Mouse (Mus musculus): ENCODE results near the gene Cdkl5. TPM values are rescaled to one million over a fixed set of nuclear protein-coding genes. Genes with fewer than 3 reads are reported as not detected.
A peak's percentile ranks its signal among the peaks of the same experiment; 100 is the strongest.

Gene Cdkl5
- total RNA-seq (2012; rRNA removed), result 4.0 and 4.3 TPM in 2 replicates

- peak; percentile 90 for DNase-seq (ENCODE audit: low read depth, low spot score)
- Histone ChIP-seq H3K27ac (ENCODE audit: insufficient read depth, low read depth, low read length, poor library complexity, severe bottlenecking) (peak within 1 kb of the TSS; percentile 44), H3K9me3 (ENCODE audit: control insufficient read depth, insufficient read depth, low read depth, low read length) (no peaks in the 10 kb centered on the region), H3K4me1 (ENCODE audit: control insufficient read depth in 2 of 2, insufficient read depth in 2 of 2, low read length in 2 of 2, poor library complexity in 1 of 2) (no peaks in the 10 kb centered on the region), H3K36me3 (ENCODE audit: control insufficient read depth, insufficient read depth, low read length, poor library complexity, severe bottlenecking) (no peaks in the 10 kb centered on the region), H3K9ac (ENCODE audit: insufficient read depth, low read depth, low read length, poor library complexity, severe bottlenecking) (peak within 1 kb of the TSS; percentile 92), H3K4me3 (ENCODE audit: insufficient read depth in 1 of 2, low read depth in 1 of 2, low read length in 2 of 2, poor library complexity in 1 of 2, severe bottlenecking in 1 of 2) (peak within 1 kb of the TSS; percentile 80 to 96)
- in situ Hi-C loops (cut with MboI; ENCODE audit: low sequenced_read_pairs in 2 of 2, unreplicated experiment in 2 of 2), result no loop called here
- no peak for TF ChIP-seq CHD2 (IDR thresholded peaks at IDR 0.05; ENCODE audit: low read depth, low read length)
- no peak for TF ChIP-seq ZC3H11A (IDR thresholded peaks at IDR 0.05; ENCODE audit: borderline replicate concordance, low read depth, low read length)
- no peak for TF ChIP-seq HCFC1 (IDR thresholded peaks at IDR 0.05; ENCODE audit: borderline replicate concordance, insufficient read depth, low read length)
- TF ChIP-seq ZNF384 (IDR thresholded peaks at IDR 0.05; ENCODE audit: low read depth, low read length), result no peak
- TF ChIP-seq MAFK (IDR thresholded peaks at IDR 0.05; ENCODE audit: insufficient read depth, low read depth, low read length), result no peak
These were observed at the start of gene Cdkl5 for GRCm38 (mm10) chrX:160994543-160995121. Gene Cdkl5 (minus strand): TSS chrX:160994704.

DNA sequence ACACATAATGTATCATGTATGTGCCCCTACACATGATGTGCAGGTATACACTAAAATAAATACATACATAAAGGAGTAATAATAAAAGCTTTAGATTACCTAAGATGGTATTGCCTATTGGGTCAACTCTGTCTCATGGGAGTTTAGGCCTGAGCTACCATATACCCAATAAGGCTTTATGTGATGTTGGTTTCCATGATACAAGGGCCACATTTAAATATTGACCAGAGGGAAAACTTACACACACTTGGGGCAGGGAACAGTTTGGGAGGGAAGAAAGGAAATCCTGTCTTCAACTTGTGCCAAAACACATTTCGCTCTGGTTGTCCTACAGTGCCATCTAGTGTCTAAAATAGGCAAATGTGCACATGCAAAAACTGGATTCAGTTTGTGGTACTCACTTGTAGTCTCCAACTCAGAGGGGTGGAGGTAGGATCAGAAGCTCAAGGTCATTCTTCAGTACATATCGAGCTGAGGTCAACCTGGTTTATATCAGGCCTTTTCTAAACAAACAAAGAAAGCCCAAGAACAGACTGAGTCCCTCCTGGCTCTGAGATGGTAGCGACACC is 38.8 kb upstream of the Cdkl5 start:
- in situ Hi-C loops (cut with MboI; ENCODE audit: low sequenced_read_pairs in 2 of 2, unreplicated experiment in 2 of 2), result loop anchor here in 1 of 2 experiments (25.0 kb wide), 1 partner anchor 846 kb away; no protein-coding TSS in a partner anchor

DNA sequence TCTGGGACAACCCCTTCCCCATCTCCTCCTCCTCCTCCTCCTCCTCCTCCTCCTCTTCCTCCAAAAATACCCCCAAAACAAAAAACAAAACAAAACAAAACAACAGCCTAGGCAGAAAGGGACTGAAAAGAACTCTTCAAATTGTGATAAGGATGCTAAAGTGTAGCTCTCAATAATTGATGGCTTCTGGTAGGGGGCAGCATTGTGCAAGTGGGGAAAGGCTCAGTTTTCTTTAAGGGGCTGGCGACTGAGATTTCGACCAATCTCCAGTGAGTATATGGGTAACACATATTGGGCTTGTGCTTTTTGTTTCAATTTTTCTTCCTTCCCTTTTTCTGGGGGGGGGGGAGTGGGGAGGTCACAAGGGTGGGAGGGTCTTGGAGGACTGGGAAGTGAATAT is 37.9 kb upstream of the Cdkl5 start:
- TF ChIP-seq CHD2 (IDR thresholded peaks at IDR 0.05; ENCODE audit: low read depth, low read length) (no peak), HCFC1 (IDR thresholded peaks at IDR 0.05; ENCODE audit: borderline replicate concordance, insufficient read depth, low read length) (no peak), ZNF384 (IDR thresholded peaks at IDR 0.05; ENCODE audit: low read depth, low read length) (no peak), MAFK (IDR thresholded peaks at IDR 0.05; ENCODE audit: insufficient read depth, low read depth, low read length) (no peak), ZC3H11A (IDR thresholded peaks at IDR 0.05; ENCODE audit: borderline replicate concordance, low read depth, low read length) (no peak)
- Histone ChIP-seq H3K36me3 (ENCODE audit: control insufficient read depth, insufficient read depth, low read length, poor library complexity, severe bottlenecking) (no peaks in the 10 kb centered on the region), H3K4me1 (ENCODE audit: control insufficient read depth in 2 of 2, insufficient read depth in 2 of 2, low read length in 2 of 2, poor library complexity in 1 of 2) (no peaks in the 10 kb centered on the region), H3K9ac (ENCODE audit: insufficient read depth, low read depth, low read length, poor library complexity, severe bottlenecking) (no peak overlapping the region), H3K9me3 (ENCODE audit: control insufficient read depth, insufficient read depth, low read depth, low read length) (no peaks in the 10 kb centered on the region), H3K4me3 (ENCODE audit: insufficient read depth in 1 of 2, low read depth in 1 of 2, low read length in 2 of 2, poor library complexity in 1 of 2, severe bottlenecking in 1 of 2) (no peak overlapping the region), H3K27ac (ENCODE audit: insufficient read depth, low read depth, low read length, poor library complexity, severe bottlenecking) (no peak overlapping the region)
- DNase-seq (ENCODE audit: low read depth, low spot score), result peak; percentile 7
- in situ Hi-C loops (cut with MboI; ENCODE audit: low sequenced_read_pairs in 2 of 2, unreplicated experiment in 2 of 2), result loop anchor here in 1 of 2 experiments (25.0 kb wide), 1 partner anchor 845 kb away; no protein-coding TSS in a partner anchor

More for the DNA sequence above, 38.8 kb upstream of the Cdkl5 start:
- TF ChIP-seq ZNF384 (IDR thresholded peaks at IDR 0.05; ENCODE audit: low read depth, low read length) (no peak), ZC3H11A (IDR thresholded peaks at IDR 0.05; ENCODE audit: borderline replicate concordance, low read depth, low read length) (peak; percentile 26; the same call in 1 of the 2 replicates)
- no peak overlapping the region for H3K9ac ChIP-seq (ENCODE audit: insufficient read depth, low read depth, low read length, poor library complexity, severe bottlenecking)
- no peaks in the 10 kb centered on the region for H3K36me3 ChIP-seq (ENCODE audit: control insufficient read depth, insufficient read depth, low read length, poor library complexity, severe bottlenecking)
- peak; percentile 29 for DNase-seq (ENCODE audit: low read depth, low spot score)
- no peak overlapping the region for H3K4me3 ChIP-seq (ENCODE audit: insufficient read depth in 1 of 2, low read depth in 1 of 2, low read length in 2 of 2, poor library complexity in 1 of 2, severe bottlenecking in 1 of 2)
- no peaks in the 10 kb centered on the region for H3K9me3 ChIP-seq (ENCODE audit: control insufficient read depth, insufficient read depth, low read depth, low read length)
- H3K27ac ChIP-seq (ENCODE audit: insufficient read depth, low read depth, low read length, poor library complexity, severe bottlenecking), result no peak overlapping the region
- H3K4me1 ChIP-seq (ENCODE audit: control insufficient read depth in 2 of 2, insufficient read depth in 2 of 2, low read length in 2 of 2, poor library complexity in 1 of 2), result no peaks in the 10 kb centered on the region

DNA sequence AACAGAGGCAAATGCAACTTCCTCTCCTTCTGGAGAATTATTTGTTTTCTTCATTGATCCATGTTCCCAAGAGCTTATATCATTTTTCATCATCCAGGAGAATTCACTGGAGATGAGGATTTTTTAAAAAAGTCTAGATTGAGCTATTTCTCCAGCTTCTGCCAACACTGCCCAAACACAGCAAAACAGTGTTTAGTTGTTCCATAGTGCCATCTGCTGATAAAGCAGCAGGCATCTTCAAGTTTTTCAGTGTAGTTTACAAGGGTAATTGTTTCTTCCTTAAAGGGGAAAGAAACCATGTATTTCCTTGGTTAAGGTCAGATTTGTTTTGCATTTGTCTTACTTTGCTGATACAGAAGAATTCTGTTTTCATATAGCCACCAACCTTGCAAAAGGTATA is 35.7 kb upstream of the Cdkl5 start:
- no peaks in the 10 kb centered on the region for H3K9me3 ChIP-seq (ENCODE audit: control insufficient read depth, insufficient read depth, low read depth, low read length)
- H3K4me3 ChIP-seq (ENCODE audit: insufficient read depth in 1 of 2, low read depth in 1 of 2, low read length in 2 of 2, poor library complexity in 1 of 2, severe bottlenecking in 1 of 2), result no peak overlapping the region
- H3K27ac ChIP-seq (ENCODE audit: insufficient read depth, low read depth, low read length, poor library complexity, severe bottlenecking), result no peak overlapping the region
- DNase-seq (ENCODE audit: low read depth, low spot score), result no peak
- in situ Hi-C loops (cut with MboI; ENCODE audit: low sequenced_read_pairs in 2 of 2, unreplicated experiment in 2 of 2), result loop anchor here in 1 of 2 experiments (25.0 kb wide), 1 partner anchor 843 kb away; no protein-coding TSS in a partner anchor
- no peaks in the 10 kb centered on the region for H3K36me3 ChIP-seq (ENCODE audit: control insufficient read depth, insufficient read depth, low read length, poor library complexity, severe bottlenecking)
- no peaks in the 10 kb centered on the region for H3K4me1 ChIP-seq (ENCODE audit: control insufficient read depth in 2 of 2, insufficient read depth in 2 of 2, low read length in 2 of 2, poor library complexity in 1 of 2)
- H3K9ac ChIP-seq (ENCODE audit: insufficient read depth, low read depth, low read length, poor library complexity, severe bottlenecking), result no peak overlapping the region
- TF ChIP-seq CHD2 (IDR thresholded peaks at IDR 0.05; ENCODE audit: low read depth, low read length), result no peak
- TF ChIP-seq HCFC1 (IDR thresholded peaks at IDR 0.05; ENCODE audit: borderline replicate concordance, insufficient read depth, low read length), result no peak
- no peak for TF ChIP-seq ZNF384 (IDR thresholded peaks at IDR 0.05; ENCODE audit: low read depth, low read length)
